Mouse (Mus musculus): ENCODE measurements around the gene Btg2.

- TF ChIP-seq GATA1 (IDR thresholded peaks at IDR 0.05; ENCODE audit: borderline replicate concordance, low read length), result no peak
- no peak for TF ChIP-seq FLI1 (IDR thresholded peaks at IDR 0.05; ENCODE audit: low read length)
These were observed 15.0 kb upstream of the Btg2 start for GRCm38 (mm10) chr1:134093771-134094526.
